Mouse (Mus musculus): ENCODE results near the gene Ago1. TPM values are rescaled to one million over a fixed set of nuclear protein-coding genes. Genes with fewer than 3 reads are reported as not detected.

Gene Ago1
- total and polyA plus RNA-seq, 3 experiments, result 6.9 to 29.0 (median 10.9) TPM

GRCm38 (mm10) chr4:126490726-126491125, 22.3 kb upstream of the Ago1 start:
- in situ Hi-C loops (cut with MboI; ENCODE audit: low pct_ligation_motif_present, low pct_unique_long_range_greater_than_20kb, low sequenced_read_pairs), result no loop called here
- Histone ChIP-seq H3K36me3 (replicated peaks in 1 of 2; ENCODE audit: control insufficient read depth in 1 of 2, insufficient read depth in 1 of 2, low read length in 1 of 2) (no peaks in the 10 kb centered on the region), H3K4me3 (replicated peaks in 1 of 3; ENCODE audit: low read depth in 2 of 3, low read length in 2 of 3, poor library complexity in 1 of 3) (no peak overlapping the region), H3K9me3 (replicated peaks; ENCODE audit: low read length) (no peaks in the 10 kb centered on the region), H3K79me2 (replicated peaks; ENCODE audit: control insufficient read depth, extremely low read depth, insufficient read depth, poor library complexity, severe bottlenecking) (no peaks in the 10 kb centered on the region), H3K4me2 (ENCODE audit: insufficient read depth, low read depth, poor library complexity, severe bottlenecking) (no peak overlapping the region), H3K4me1 (ENCODE audit: control insufficient read depth in 1 of 2, insufficient read depth in 2 of 2) (peaks cover 4 to 12% of the 10 kb centered on the region in 2 experiments; a peak in 2 of 4 replicates), H3K9ac (ENCODE audit: insufficient read depth, low read depth) (no peak overlapping the region), H3K27ac (ENCODE audit: insufficient read depth, low read depth) (no peak overlapping the region), H3K27me3 (replicated peaks) (no peaks in the 10 kb centered on the region)
- TF ChIP-seq MYC (IDR thresholded peaks at IDR 0.05; ENCODE audit: low read depth, low read length), result no peak
- TF ChIP-seq SIN3A (IDR thresholded peaks at IDR 0.05; ENCODE audit: low read length), result no peak
- dilution Hi-C loops (cut with MboI; ENCODE audit: extremely low pct_ligation_motif_present, extremely low pct_unique_long_range_greater_than_20kb, low sequenced_read_pairs), result no loop called here
- DNase-seq (ENCODE audit: extremely low read depth), result no peak

- in situ Hi-C loops (cut with MboI; ENCODE audit: low pct_ligation_motif_present, low pct_unique_long_range_greater_than_20kb, low sequenced_read_pairs) (no loop called here), dilution Hi-C loops (cut with MboI; ENCODE audit: extremely low pct_ligation_motif_present, extremely low pct_unique_long_range_greater_than_20kb, low sequenced_read_pairs) (no loop called here)
- Histone ChIP-seq H3K4me2 (ENCODE audit: insufficient read depth, low read depth, poor library complexity, severe bottlenecking) (no peak overlapping the region), H3K79me2 (replicated peaks; ENCODE audit: control insufficient read depth, extremely low read depth, insufficient read depth, poor library complexity, severe bottlenecking) (no peaks in the 10 kb centered on the region), H3K9me3 (replicated peaks; ENCODE audit: low read length) (no peaks in the 10 kb centered on the region), H3K27me3 (replicated peaks) (no peaks in the 10 kb centered on the region), H3K4me1 (ENCODE audit: control insufficient read depth in 1 of 2, insufficient read depth in 2 of 2) (peaks cover 4 to 12% of the 10 kb centered on the region in 2 experiments; a peak in 2 of 4 replicates), H3K4me3 (replicated peaks in 1 of 3; ENCODE audit: low read depth in 2 of 3, low read length in 2 of 3, poor library complexity in 1 of 3) (no peak overlapping the region), H3K36me3 (replicated peaks in 1 of 2; ENCODE audit: control insufficient read depth in 1 of 2, insufficient read depth in 1 of 2, low read length in 1 of 2) (no peaks in the 10 kb centered on the region), H3K9ac (ENCODE audit: insufficient read depth, low read depth) (no peak overlapping the region), H3K27ac (ENCODE audit: insufficient read depth, low read depth) (no peak overlapping the region)
- no peak for DNase-seq (ENCODE audit: extremely low read depth)
- TF ChIP-seq SMC3 (IDR thresholded peaks at IDR 0.05; ENCODE audit: low read depth, low read length), result no peak
- TF ChIP-seq MAZ (IDR thresholded peaks at IDR 0.05; ENCODE audit: low read depth, low read length), result no peak
- no peak for TF ChIP-seq ZKSCAN1 (IDR thresholded peaks at IDR 0.05; ENCODE audit: borderline replicate concordance, low read depth, low read length)
- TF ChIP-seq BHLHE40 (IDR thresholded peaks at IDR 0.05; ENCODE audit: low read depth, low read length), result no peak
Observed at GRCm38 (mm10) chr4:126489811-126490210, 21.4 kb upstream of the Ago1 start.

- Histone ChIP-seq H3K27me3 (replicated peaks) (no peaks in the 10 kb centered on the region), H3K9ac (ENCODE audit: insufficient read depth, low read depth) (no peak overlapping the region), H3K27ac (ENCODE audit: insufficient read depth, low read depth) (no peak overlapping the region), H3K4me2 (ENCODE audit: insufficient read depth, low read depth, poor library complexity, severe bottlenecking) (no peak overlapping the region), H3K36me3 (replicated peaks in 1 of 2; ENCODE audit: control insufficient read depth in 1 of 2, insufficient read depth in 1 of 2, low read length in 1 of 2) (no peaks in the 10 kb centered on the region), H3K79me2 (replicated peaks; ENCODE audit: control insufficient read depth, extremely low read depth, insufficient read depth, poor library complexity, severe bottlenecking) (no peaks in the 10 kb centered on the region), H3K4me1 (ENCODE audit: control insufficient read depth in 1 of 2, insufficient read depth in 2 of 2) (peaks cover 4 to 8% of the 10 kb centered on the region in 2 experiments; a peak in 2 of 4 replicates), H3K9me3 (replicated peaks; ENCODE audit: low read length) (no peaks in the 10 kb centered on the region), H3K4me3 (replicated peaks in 1 of 3; ENCODE audit: low read depth in 2 of 3, low read length in 2 of 3, poor library complexity in 1 of 3) (no peak overlapping the region)
- 0 out of 4 replicates have a peak, but pooled peaks of 1 of the 2 experiments have one; percentile 15 for TF ChIP-seq CTCF (conservative IDR thresholded peaks at IDR 0.05 in 1 of 2, IDR thresholded peaks at IDR 0.05 in 1 of 2; ENCODE audit: low read depth in 2 of 2, low read length in 2 of 2)
- TF ChIP-seq EP300 (IDR thresholded peaks at IDR 0.05; ENCODE audit: low read length), result no peak
- in situ Hi-C loops (cut with MboI; ENCODE audit: low pct_ligation_motif_present, low pct_unique_long_range_greater_than_20kb, low sequenced_read_pairs), result no loop called here
- no peak for DNase-seq (ENCODE audit: extremely low read depth)
- dilution Hi-C loops (cut with MboI; ENCODE audit: extremely low pct_ligation_motif_present, extremely low pct_unique_long_range_greater_than_20kb, low sequenced_read_pairs), result no loop called here
Observed at GRCm38 (mm10) chr4:126486217-126486616, 17.8 kb upstream of the Ago1 start.
